Mouse (Mus musculus): ENCODE data around the gene Nudcd3.
A peak's percentile ranks its signal among the peaks of the same experiment; 100 is the strongest.

The Nudcd3 gene

DNA sequence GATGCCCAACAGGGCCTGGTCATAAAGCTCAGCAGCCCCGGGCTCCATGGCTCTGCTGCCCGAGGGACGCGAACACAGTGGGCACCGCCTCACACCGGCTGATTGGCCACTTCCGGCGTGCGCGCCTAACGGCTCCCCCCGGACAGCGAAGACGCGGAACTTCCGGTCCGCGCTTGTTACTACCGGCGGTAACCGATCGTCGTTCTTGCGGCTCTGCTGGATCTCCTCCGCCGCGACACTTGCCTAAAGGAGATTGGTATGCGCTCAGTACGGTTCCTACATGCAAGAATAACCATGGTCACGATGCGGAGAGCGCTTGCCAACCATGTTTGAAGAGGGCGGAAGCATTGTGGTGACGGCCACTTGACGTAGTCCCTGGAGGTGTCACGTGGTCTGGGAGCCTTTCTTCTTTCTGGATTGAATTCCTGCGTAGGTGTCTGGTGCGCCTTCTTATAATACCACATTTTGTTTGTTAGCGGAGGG, at the start of gene Nudcd3:
Gene Nudcd3, minus strand, starts transcription at position 329 of the 483 bp plus-strand sequence.
- DNase-seq (ENCODE audit: low read depth, low spot score) = peak; percentile 97

DNA sequence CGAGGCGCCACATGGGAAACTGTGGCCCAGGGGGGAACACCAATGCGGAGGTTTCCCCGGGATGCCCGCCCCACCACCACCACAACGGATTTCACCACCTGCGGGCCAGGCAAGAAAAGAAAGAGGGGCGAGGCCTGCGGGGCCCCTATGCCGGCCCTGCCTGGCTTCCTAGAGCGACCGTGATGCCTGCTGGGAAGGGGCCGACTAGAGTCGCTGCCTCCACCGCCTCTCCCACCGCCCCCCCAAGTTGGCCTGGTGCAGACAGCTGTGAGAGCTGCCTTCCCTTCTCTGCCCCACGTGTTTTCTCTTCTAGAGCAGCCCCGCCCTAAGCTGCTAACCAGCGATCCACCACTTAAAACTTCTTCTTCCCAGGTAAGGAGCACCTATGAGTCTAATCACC, 44.5 kb upstream of the Nudcd3 start:
- DNase-seq (ENCODE audit: low read depth, low spot score) = no peak

- DNase-seq (ENCODE audit: low read depth, low spot score) = no peak
These were observed 32.8 kb upstream of the Nudcd3 start for GRCm38 (mm10) chr11:6233025-6233424.

- DNase-seq (ENCODE audit: low read depth, low spot score) = no peak
These were observed 29.8 kb upstream of the Nudcd3 start, which contains the start of gene Npc1l1 for GRCm38 (mm10) chr11:6230012-6230411. Gene Npc1l1 (minus strand): TSS chr11:6230143.

- no peak for DNase-seq (ENCODE audit: low read depth, low spot score)
These were observed 24.5 kb upstream of the Nudcd3 start for GRCm38 (mm10) chr11:6224541-6225229.

GRCm38 (mm10) chr11:6222187-6222586, 22.0 kb upstream of the Nudcd3 start:
- peak; percentile 78 for DNase-seq (ENCODE audit: low read depth, low spot score)

DNA sequence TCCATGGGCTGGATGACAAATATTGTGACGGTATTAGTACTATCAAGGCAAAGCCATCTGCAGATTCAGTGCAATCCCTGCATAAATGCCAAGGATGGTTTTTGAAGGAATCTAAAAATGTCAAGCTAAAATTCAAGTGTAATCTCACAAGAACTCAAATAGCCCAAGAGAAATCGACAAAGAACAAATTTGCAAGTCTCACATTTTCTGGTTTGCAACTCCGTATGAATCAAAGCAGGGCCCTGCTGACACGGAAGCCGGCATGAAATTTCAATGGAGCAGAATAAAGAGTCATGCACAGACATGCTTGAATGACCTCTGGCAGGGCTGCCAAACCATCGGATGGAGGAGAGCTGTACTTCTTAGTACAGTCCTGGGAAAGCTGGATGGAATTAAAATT, 19.8 kb upstream of the Nudcd3 start:
- no peak for DNase-seq (ENCODE audit: low read depth, low spot score)

DNA sequence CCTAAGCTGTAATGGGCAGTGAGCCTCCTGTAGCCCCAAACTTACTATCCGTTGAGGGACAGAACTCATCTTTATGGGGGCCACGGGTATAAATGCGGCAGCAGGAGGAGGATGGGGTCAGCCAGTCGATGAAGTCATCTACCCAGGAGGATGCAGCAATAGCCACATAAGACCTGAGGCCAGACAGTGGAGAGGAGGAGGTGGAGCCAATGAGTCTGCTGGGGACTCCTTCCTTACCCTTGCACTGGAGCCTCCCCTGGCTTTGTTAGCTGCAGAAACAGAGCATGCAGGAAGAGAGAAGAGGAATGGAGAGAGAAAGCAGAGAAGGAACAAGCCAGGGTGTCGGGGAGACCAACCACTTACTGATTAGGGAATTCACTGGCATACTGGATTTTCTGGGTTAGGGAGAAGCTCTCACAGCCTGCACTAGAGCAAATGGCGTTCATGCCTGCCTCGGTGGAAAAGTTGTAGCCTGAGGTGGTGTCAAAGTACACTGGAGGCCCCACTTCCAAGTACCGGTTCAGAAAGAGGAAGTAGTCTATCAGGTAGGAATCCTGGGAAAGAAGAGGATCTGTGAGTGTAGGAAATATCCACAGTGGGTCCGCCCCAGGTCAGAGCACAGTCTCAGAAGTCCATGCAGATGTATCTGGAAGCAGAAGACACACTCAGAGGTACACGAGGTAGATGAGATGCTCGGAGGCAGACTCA, 18.1 kb upstream of the Nudcd3 start:
- DNase-seq (ENCODE audit: low read depth, low spot score) = no peak

GRCm38 (mm10) chr11:6216834-6217233, 16.6 kb upstream of the Nudcd3 start:
- DNase-seq (ENCODE audit: low read depth, low spot score) = no peak

DNA sequence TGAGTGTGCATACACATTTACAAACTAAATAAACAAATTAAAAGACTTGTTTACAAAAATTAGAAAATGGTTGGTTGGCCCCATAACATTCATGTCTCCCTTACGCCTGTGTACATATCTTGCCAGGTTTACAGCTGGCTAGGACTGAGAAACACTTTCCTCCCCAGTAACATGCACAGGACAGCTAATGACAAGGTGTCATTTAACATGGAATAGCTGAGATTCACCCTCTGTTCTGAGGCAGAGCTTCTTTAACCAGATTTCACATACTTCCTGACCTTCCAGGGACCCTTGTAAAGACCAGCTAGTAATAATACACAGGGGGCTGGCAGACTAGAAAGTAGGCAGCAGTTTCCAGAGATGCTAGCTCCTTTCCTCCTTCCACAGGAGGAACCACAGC, 7.9 kb upstream of the Nudcd3 start:
- DNase-seq (ENCODE audit: low read depth, low spot score) = no peak

GRCm38 (mm10) chr11:6207090-6207489, 6.9 kb upstream of the Nudcd3 start:
- DNase-seq (ENCODE audit: low read depth, low spot score) = no peak

DNA sequence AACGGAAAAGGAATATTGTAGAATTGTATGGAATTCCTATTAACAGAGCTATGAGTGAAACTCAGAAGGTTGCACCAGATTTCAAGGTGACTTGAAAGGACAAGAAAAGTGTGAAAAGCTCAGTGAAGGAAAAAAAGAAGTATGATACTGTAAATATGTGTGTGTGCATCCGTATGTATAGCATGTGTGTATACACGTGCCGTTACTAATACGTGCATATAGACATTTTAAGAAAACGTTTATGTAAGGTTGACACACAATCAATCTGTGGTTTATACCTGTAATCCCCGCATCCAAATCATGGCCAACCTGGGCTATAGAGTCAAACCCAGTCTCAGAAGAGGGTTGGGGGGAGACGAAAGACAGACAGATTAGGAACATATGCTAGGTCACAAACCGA, 355 bp upstream of the Nudcd3 start:
- no peak for DNase-seq (ENCODE audit: low read depth, low spot score)

- no peak for DNase-seq (ENCODE audit: low read depth, low spot score)
These were observed 667 bp downstream of the Nudcd3 start, which contains the start of gene A730071L15Rik for GRCm38 (mm10) chr11:6199410-6200086. Gene A730071L15Rik (plus strand): TSS chr11:6200029.

- DNase-seq (ENCODE audit: low read depth, low spot score) = no peak
These were observed 1.8 kb downstream of the Nudcd3 start for GRCm38 (mm10) chr11:6198449-6198848.

DNA sequence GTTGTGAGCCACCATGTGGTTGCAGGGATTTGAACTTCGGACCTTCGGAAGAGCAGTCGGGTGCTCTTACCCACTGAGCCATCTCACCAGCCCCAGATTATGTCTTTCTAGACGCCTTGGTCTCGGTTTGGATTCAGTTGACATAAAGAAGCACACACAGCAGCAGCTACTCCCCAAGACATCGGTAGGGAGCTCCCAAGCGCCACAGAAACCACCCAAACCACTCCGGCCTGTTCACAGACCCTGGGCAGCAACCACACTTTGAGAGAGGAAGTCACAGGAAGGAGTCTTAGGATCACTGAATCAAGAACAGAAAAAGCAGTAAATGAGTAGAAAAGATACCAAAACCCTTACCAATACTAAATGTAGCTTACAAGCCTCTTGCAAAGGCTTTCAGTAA, 3.4 kb downstream of the Nudcd3 start:
- DNase-seq (ENCODE audit: low read depth, low spot score) = no peak

- peak; percentile 80 for DNase-seq (ENCODE audit: low read depth, low spot score)
These were observed 12.3 kb downstream of the Nudcd3 start for GRCm38 (mm10) chr11:6187878-6188277.

GRCm38 (mm10) chr11:6187399-6187798, 12.8 kb downstream of the Nudcd3 start:
- DNase-seq (ENCODE audit: low read depth, low spot score) = no peak

DNA sequence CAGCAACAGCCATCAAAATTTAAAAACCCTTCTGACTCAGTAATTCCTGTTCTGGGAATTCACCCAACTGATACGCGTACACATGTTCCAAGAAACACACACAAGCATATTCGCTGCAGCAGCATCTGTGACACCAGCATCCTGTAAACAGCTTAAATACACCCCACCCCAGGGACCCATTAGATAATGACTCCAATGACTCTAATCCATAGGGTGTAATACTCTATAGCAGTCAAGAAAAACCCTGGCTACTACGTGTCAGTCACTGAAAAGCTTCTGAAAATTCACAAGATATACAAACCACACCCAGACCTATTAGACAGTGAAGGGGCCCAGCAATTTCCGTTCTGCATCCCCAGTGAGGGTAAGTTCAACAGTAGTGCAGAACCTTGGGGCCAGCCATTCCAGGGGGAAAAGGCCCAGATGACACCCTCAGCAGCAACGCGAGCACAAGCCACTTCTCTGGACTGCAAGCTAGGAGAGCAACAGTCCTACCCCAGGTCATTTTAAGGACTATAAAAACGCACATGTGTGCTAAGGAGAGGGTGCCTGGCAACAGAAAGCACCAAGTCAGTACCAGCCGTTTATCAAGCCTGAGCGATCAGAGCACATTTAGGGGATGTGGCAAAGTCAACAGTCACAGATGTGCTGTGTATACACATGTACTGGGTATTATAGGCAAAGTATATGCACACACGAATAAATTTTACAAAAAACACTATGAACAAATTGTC, 15.8 kb downstream of the Nudcd3 start:
- peak; percentile 72 for DNase-seq (ENCODE audit: low read depth, low spot score)

DNA sequence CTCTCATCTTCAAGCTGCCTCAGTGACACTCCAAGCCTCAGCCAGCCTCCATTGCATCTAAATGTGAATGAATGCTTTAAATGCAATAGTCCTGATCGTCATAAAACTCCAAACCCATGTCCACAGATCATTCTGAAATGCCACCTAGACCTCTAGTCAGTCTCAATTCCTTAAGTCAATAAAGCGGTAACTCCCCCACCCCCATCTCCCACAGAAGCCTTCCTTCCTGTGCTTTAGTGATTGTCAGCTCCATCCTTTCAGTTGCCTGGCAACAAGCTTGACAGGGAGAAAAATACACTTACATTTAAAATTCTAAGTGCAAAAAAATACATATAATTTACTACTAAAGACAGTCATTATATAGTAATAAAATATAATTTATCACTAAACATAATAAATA, 17.0 kb downstream of the Nudcd3 start:
- no peak for DNase-seq (ENCODE audit: low read depth, low spot score)

DNA sequence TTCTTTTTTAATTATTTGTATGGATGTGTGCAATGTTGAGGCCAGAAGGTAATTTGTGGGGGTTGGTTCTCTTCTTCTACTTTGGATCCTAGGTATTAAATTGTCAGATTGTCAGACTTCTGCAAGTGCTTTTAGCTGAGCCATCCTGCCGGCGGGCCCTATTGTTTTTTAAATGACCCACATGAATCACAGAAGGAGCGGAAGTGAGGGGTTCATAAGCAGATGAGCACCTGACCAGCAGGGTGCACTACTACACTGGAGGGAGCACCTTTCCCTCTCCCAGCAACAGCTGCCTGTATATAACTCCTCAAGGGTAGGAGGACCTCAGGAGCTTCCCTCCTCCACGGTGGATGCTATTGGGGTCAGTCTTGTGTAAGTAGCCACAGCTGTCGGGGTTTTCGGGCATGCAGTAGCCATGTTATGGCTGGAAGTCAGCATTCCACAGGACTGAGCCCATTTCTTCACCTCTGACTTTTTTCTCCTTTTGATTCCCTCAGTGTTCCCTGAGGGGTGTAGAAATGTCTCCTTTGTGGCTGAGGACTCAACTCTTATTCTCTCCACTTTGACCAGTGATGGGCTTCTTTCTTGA, 19.3 kb downstream of the Nudcd3 start:
- DNase-seq (ENCODE audit: low read depth, low spot score) = peak; percentile 53

GRCm38 (mm10) chr11:6179194-6179593, 21.0 kb downstream of the Nudcd3 start:
- no peak for DNase-seq (ENCODE audit: low read depth, low spot score)

All from A20 (cell line).